Mouse (Mus musculus) erythroblast, adult 5-6 weeks (primary cell): ENCODE measurements around the gene Gfy. TPM values are rescaled to one million over a fixed set of nuclear protein-coding genes. Genes with fewer than 3 reads are reported as not detected.

Source experiments
- ATAC-seq: replicated peaks from 2 replicates; pipeline ENCODE4 v1.8.0; 2016; ENCODE audit warnings: moderate number of reproducible peaks, mild to moderate bottlenecking, moderate TSS enrichment, inconsistent platforms; ENCODE audit not compliant: poor library complexity, low FRiP score, severe bottlenecking
- total RNA-seq, 2 experiments: library from RNA; stranded (forward) in 1 of 2; stranded (reverse) in 1 of 2; fragments of 150-400 nt in 1 of 2; fragments of 200-764, 138-1000 nt in 1 of 2; gene quantifications; 2 replicates each; pipeline versions ENCODE4 v1.2.3 to v1.2.4; 2015 to 2017; ENCODE audit warnings: low replicate concordance in 2 of 2

Gfy gene
- total RNA-seq, 2 experiments from 2014 or later = not detected

GRCm38 (mm10) chr7:45195341-45196175, 16.2 kb upstream of the Gfy start:
- ATAC-seq = no peak

- ATAC-seq = 0 out of 2 replicates have a peak, but pooled peaks have one; percentile 36
Observed at GRCm38 (mm10) chr7:45193871-45194785, 14.8 kb upstream of the Gfy start.

- no peak for ATAC-seq
Observed at GRCm38 (mm10) chr7:45193406-45193805, 14.0 kb upstream of the Gfy start.

- no peak for ATAC-seq
Observed at GRCm38 (mm10) chr7:45192585-45193310, 13.4 kb upstream of the Gfy start.

DNA sequence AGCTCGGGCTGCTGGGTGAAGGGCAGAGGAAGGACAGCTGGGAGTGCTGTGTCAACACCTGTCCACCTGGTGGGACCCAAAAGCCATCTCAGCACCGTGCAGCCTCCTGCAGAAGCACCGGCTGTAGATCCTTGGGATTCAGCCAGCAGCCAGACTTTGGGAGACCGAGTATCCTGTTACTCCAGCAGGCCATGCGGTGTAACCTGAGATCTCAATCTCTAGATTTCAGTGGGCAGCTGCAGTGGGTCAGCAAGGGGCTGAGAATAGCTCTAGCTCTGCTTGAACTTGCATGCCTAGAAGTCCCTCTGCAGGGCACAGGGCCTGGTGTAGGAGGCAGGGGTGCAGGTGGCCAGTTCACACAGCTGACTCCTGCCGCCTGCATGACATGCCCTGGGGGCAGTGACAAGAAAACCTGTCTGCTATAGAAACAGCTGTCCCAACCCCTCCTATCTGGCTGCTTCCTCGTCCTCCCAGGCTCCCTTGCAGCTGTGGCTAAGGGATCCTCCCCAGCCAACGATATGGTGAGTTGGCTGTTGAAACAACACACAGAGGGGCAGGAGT, 12.5 kb upstream of the Gfy start:
- no peak for ATAC-seq

GRCm38 (mm10) chr7:45191161-45191560, 11.8 kb upstream of the Gfy start:
- ATAC-seq = no peak

- ATAC-seq = 0 out of 2 replicates have a peak, but pooled peaks have one; percentile 47
Observed at GRCm38 (mm10) chr7:45190186-45190585, 10.8 kb upstream of the Gfy start.

DNA sequence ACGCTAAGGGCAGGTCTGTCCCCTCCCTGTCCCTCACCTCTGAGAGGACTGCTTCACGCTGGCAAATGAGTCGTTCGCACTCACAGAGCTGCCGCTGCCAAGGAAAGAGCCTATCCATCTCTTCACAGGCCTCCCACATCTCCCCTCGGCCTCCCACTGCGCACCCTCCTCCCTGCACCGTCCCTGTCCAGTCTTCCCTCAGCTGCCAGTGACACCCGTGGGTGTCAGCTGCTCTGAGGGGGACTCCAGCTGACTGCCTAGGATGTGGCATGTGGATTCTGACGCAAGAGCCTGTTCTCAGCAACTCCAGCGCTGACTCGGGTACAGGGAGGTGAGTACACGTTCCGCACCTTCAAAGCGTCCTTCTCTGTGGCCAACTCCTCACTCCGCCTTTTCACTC, 10.2 kb upstream of the Gfy start:
- ATAC-seq = no peak

GRCm38 (mm10) chr7:45185921-45186320, 6.6 kb upstream of the Gfy start:
- ATAC-seq = no peak

GRCm38 (mm10) chr7:45183672-45184071, 4.3 kb upstream of the Gfy start:
- ATAC-seq = no peak

DNA sequence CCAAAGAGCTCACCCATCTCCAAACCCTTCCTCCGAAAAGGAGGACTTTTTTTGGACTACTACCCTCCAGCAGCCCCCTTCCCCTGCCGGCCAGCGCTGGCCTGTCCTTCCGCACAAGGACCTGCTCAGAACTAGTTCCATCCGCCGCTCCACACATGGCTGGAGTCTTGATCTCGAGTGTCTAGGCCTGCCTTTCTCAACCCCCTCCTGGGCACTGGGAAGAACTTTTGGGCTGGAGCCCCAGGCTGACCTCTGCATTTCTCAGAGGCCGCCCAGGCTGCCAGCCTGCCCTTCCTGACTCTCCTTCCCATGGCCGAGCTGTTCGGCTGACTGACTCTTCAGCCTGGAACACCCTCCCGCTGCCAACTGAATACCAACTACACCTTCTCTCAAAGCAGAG, 3.2 kb upstream of the Gfy start:
- ATAC-seq = peak; percentile 4; the same call in 1 of the 2 replicates

DNA sequence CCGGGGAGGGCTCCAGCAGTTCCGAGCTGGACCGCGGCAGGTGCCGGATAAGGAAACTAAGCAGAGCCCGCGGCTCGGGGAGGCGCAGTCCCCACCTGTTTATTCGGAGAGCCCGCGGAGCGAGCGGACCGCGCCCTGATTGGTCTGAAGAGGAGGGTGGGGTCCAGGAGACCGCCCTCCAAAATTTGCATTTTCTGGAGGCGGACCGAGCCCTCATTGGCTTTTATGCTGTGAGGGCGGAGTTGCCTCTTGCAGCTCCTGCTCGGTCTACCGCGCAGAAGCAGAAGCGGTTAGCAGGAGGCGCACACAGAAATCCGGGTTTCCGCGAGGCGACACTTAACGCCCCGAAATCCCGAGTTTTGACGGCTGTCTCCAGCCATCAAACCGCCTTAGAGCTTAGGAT, 2.8 kb upstream of the Gfy start:
- ATAC-seq = peak; percentile 93

GRCm38 (mm10) chr7:45181540-45181939, 2.2 kb upstream of the Gfy start:
- ATAC-seq = no peak

- no peak for ATAC-seq
Observed at GRCm38 (mm10) chr7:45180896-45181477, 1.6 kb upstream of the Gfy start, which contains the start of gene Pth2. TSS of gene Pth2 (plus strand) at chr7:45180995.

DNA sequence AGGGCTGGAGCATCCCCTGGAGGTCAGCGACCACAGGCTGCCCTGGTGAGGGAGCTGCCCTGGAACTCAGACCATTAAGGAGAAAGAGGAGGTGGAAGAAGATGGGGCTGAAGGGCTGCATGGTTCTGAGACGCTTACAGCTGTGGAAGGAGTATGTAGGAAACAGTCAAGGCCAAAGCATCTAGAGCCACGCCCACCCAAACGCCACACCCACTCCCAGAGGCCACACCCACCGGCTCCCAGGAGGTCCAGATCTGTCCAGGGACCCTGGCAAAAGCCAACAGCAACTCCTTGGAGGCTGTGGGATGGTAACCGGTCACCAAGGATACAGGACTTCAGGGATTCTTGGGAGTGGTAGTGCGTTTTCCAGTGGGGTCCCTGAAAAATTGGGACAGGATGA, 819 bp downstream of the Gfy start:
- no peak for ATAC-seq

DNA sequence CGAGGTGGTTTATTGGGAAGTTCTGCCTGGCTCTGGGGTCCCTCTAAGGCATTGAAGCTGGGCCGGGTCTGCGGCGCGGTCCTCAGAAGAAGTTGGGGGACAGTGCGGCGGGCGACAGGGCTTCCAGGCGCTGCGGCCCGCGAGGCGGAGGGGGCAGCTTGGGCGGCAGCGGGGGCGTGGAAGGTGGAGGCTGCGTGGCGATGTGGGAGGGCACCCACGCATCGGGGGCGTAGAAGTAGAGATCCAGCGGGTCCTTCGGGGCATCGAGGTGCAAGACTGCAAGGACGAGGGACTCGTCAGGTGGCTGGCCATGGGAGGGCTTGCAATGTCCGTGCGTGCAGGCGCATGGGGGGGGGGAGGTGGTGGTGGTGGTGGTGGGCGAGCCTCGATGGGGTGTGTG, 3.0 kb downstream of the Gfy start:
- ATAC-seq = no peak

DNA sequence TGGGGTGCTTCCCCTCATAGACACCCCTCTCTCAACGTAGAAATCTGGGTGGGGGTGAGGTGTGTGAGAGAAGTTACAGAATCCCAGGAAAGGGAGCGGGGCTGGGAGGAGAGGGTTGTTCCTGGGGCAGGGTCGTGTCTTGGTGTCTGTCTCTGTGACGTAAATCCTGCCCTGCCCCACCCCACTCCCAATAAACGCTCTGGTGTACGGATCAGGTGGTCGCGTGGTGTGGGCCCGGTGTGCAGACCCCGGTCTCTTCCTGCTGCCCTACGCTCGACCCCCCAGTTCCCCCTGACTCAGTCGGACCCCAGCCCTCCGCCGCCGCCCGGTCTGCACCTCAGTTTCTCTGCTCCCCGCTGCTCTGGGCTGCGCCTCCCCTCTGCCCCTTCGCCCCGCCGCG, 3.4 kb downstream of the Gfy start:
- ATAC-seq = no peak

GRCm38 (mm10) chr7:45175398-45175797, 4.0 kb downstream of the Gfy start:
- ATAC-seq = no peak

DNA sequence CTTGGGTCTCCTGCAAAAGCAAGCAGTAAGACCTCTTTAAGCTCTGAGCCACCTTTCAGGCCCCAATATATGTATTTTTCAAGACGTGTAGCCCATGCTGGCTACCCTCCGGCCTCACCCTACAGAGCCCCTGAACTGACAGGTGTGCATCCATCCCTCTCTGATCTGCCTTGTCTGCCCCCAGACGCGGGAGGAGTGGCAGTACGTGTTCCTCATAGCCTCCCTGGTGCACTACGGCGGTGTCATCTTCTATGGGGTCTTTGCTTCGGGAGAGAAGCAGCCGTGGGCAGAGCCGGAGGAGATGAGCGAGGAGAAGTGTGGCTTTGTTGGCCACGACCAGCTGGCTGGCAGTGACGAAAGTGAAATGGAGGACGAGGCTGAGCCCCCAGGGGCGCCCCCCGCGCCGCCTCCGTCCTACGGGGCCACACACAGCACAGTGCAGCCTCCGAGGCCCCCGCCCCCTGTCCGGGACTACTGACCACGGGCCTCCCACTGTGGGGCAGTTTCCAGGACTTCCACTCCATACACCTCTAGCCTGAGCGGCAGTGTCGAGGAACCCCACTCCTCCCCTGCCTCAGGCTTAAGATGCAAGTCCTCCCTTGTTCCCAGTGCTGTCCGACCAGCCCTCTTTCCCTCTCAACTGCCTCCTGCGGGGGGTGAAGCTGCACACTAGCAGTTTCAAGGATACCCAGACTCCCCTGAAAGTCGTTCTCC, 4.6 kb downstream of the Gfy start:
- ATAC-seq = no peak
